Mouse (Mus musculus) cerebellum, postnatal 36 days (tissue): Measurements from ENCODE around the gene DXBay18.
"Not testable (repeated sequence)": the region's sequence is repeated elsewhere in the genome, so short reads cannot be mapped to it uniquely, and the experiment has no call there.

ENCODE experiments used
- DNase-seq, 2 experiments: peaks; one replicate each; pipeline ENCODE4 v3.0.0; 2021 to 2022; ENCODE audit warnings: mixed read lengths in 2 of 2

DXBay18 gene

DNA sequence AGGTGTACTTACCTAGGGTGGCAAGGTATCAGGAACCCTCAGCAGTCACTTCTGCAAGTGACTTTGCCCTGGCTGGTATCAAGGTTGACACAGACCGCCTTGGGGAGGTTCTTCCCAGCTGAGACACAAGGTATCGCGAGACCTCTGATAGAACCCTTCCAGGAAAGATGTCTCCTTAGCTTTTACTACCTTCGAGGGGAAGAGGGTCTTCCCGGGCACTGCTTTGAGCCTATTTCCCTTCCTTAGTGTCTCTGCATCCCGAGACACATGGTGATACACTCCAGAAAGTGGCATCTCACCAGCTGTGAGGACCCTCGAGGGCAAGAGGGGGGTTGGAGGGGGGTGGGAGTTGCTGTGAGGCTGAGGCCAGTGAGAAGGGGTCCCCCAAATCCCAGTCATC lies at the start of gene DXBay18:
DXBay18 (minus strand) TSS at position 101 of the 400 bp plus-strand sequence.
- DNase-seq, result not testable (repeated sequence)

DNA sequence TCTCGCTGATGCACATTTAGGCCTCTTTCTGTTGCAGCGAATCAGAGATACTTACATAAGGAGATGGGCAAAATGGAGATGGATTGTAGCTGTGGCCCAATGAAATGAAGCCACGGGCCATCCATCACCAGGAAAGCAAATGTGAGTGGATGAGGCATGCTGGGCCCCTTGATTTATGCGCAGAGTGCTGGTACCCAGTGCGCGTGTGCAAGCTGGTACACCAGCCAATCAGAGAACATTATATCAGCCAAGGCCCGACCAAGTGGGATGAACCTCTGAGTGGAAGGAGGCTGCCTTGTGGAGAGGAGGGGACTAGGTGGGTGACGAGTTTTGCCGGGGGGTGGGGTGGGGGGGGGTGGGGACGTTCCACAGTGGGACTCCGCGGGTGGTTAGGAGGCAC lies 42.7 kb upstream of the DXBay18 start, which contains the start of gene Xlr3b:
Xlr3b (plus strand) TSS at position 274 of the 400 bp plus-strand sequence.
- DNase-seq, result peak in 1 of 2 experiments; percentile 22

DNA sequence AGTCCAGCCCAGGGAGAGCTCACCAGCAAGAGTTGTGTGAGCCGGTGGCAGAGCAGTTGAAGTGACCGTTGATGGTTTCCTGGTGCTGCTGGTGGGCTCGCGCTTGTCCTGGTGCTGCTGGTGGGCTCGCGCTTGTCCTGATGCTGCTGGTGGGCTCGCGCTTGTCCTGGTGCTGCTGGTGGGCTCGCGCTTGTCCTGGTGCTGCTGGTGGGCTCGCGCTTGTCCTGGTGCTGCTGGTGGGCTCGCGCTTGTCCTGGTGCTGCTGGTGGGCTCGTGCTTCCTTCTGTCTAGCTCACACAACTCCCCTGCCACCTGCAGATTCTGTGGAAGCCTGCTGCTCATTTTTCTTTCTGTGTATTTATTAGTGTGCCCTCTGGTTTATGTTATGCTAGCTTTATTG lies 27.6 kb upstream of the DXBay18 start, which contains the start of gene Spin2d:
Spin2d (minus strand) TSS at position 101 of the 400 bp plus-strand sequence.
- DNase-seq, result not testable (repeated sequence)

DNA sequence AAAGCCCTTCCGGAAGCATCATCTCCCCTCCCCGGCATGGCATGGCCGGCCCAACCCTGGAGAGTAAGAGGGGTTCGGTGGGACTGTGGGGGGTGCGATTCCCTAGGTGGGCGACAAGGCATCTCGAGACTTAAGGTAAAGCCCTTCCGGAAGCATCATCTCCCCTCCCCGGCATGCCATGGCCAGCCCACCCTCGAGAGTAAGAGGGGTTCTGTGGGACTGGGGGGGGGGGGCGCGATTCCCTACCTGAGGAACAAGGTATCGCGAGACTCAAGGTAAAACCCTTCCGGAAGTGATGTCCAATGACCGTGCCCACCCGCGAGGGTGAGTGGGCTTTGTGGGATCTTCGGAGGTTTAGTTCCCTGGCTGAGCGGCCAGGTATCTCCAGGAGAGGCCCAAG lies 754 bp downstream of the DXBay18 start, which contains the start of gene Xlr5b:
Xlr5b (plus strand) TSS at position 301 of the 400 bp plus-strand sequence.
- DNase-seq, result not testable (repeated sequence)

DNA sequence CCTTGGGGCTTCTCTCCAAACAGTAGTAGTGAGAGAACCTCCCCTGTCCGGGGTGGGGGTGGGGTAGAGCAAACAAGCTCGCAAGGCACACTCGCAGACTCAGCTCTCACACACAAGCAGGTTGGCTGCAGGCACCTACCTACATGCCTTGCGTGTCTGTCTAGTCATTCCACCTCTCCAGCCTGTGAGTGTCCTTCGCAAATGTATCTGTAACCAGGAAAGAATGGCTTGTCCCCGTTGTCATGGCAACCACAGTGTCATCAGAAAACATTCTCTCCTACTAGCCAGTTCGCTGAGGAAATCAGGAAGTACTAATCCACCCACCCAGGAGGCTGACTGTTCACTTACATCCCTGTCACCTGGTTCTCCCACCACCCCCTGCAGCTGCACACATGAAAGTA lies 6.0 kb downstream of the DXBay18 start:
- DNase-seq, result not testable (repeated sequence)

DNA sequence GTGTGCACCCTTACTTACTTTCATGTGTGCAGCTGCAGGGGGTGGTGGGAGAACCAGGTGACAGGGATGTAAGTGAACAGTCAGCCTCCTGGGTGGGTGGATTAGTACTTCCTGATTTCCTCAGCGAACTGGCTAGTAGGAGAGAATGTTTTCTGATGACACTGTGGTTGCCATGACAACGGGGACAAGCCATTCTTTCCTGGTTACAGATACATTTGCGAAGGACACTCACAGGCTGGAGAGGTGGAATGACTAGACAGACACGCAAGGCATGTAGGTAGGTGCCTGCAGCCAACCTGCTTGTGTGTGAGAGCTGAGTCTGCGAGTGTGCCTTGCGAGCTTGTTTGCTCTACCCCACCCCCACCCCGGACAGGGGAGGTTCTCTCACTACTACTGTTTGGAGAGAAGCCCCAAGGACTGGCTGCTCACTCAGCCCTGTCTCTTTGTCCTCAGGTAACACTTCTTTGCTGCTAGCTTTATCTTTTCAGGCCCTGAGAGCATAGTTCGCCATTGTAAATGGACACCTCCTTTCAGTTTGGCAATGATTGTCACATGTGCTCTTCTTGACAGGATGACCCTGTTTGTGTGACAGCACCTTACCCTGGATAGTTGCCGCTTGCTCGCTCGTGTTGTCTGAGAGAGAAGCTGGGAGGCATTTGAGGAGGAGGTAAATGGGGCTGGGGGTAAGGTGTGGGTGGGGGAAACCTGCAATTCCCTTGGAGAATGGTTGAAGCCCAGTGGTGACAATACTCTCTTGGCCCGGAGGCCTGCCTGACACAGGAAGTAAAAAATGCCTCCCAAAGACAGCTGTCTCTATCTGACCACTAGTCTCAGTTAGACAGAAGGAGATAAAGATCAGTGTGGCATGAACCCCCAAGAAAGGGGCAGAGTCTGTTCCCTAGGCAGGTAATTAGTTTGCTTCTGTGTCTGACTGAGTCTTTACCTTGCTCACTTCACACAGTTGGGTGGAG lies 26.1 kb downstream of the DXBay18 start:
- not testable (repeated sequence) for DNase-seq

DNA sequence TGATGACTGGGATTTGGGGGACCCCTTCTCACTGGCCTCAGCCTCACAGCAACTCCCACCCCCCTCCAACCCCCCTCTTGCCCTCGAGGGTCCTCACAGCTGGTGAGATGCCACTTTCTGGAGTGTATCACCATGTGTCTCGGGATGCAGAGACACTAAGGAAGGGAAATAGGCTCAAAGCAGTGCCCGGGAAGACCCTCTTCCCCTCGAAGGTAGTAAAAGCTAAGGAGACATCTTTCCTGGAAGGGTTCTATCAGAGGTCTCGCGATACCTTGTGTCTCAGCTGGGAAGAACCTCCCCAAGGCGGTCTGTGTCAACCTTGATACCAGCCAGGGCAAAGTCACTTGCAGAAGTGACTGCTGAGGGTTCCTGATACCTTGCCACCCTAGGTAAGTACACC lies 32.5 kb downstream of the DXBay18 start, which contains the start of gene Gm14685:
Gm14685 (plus strand) TSS at position 301 of the 400 bp plus-strand sequence.
- DNase-seq, result not testable (repeated sequence)

DNA sequence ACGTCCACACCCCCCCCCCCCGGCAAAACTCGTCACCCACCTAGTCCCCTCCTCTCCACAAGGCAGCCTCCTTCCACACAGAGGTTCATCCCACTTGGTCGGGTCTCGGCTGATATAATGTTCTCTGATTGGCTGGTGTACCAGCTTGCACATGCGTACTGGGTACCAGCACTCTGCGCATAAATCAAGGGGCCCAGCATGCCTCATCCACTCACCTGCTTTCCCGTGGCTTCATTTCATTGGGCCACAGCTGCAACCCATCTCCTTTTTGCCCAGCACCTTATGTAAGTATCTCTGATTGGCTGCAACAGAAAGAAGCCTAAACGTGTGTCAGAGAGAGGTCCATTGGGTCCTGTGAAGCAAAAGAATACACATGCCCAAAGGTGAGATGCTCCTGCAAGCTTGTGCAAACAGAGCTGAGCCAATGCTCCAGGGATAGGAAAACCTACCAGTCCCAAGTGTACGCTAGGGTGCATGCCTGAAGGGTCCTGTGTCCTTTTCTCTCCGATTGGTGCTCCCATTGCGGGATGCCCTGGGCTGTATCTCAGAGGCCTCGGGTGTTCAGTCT lies 52.2 kb downstream of the DXBay18 start, which contains the start of gene Xlr3a:
Xlr3a (minus strand) TSS at position 155 of the 568 bp plus-strand sequence.
- DNase-seq, result peak in 1 of 2 experiments; percentile 29
